Mouse (Mus musculus): ENCODE measurements around the gene 4930572O03Rik. TPM values are rescaled to one million over a fixed set of nuclear protein-coding genes. Genes with fewer than 3 reads are reported as not detected.

The 4930572O03Rik gene
- not detected for total RNA-seq (2023)

GRCm38 (mm10) chr5:15656959-15657358, at the start of gene 4930572O03Rik:
TSS of gene 4930572O03Rik (minus strand) at chr5:15657059.

GRCm38 (mm10) chr5:15618764-15619163, 38.1 kb downstream of the 4930572O03Rik start, which contains the start of gene Speer4d:
TSS of gene Speer4d (plus strand) at chr5:15619064.

Other genes with a start within 250 kb of the 4930572O03Rik start
- gene Gm21149, start 180.5 kb downstream of the 4930572O03Rik start, total RNA-seq (2023): not detected
- gene Gm21190, start 127.8 kb downstream of the 4930572O03Rik start, total RNA-seq (2023): not detected
- not detected for gene Gm21083, start 79.7 kb downstream of the 4930572O03Rik start, total RNA-seq (2023)
- gene Speer4d, start 38.0 kb downstream of the 4930572O03Rik start, total RNA-seq (2023): not detected
- not detected for gene Speer4c, start 57.2 kb upstream of the 4930572O03Rik start, total RNA-seq (2023)

All from CD4-positive naive resting alpha-beta T cell, adult 57 days (primary cell).